Mouse (Mus musculus) c-Kit-positive CD71-negative TER-119-negative erythroid progenitor cells, embryonic 14.5 days (primary cell): ENCODE measurements around the gene Itga3.

ENCODE experiments used
- DNase-seq: peaks from one replicate; pipeline ENCODE4 v3.0.0-alpha.2; 2013; ENCODE audit warnings: low read depth

The Itga3 gene

DNA sequence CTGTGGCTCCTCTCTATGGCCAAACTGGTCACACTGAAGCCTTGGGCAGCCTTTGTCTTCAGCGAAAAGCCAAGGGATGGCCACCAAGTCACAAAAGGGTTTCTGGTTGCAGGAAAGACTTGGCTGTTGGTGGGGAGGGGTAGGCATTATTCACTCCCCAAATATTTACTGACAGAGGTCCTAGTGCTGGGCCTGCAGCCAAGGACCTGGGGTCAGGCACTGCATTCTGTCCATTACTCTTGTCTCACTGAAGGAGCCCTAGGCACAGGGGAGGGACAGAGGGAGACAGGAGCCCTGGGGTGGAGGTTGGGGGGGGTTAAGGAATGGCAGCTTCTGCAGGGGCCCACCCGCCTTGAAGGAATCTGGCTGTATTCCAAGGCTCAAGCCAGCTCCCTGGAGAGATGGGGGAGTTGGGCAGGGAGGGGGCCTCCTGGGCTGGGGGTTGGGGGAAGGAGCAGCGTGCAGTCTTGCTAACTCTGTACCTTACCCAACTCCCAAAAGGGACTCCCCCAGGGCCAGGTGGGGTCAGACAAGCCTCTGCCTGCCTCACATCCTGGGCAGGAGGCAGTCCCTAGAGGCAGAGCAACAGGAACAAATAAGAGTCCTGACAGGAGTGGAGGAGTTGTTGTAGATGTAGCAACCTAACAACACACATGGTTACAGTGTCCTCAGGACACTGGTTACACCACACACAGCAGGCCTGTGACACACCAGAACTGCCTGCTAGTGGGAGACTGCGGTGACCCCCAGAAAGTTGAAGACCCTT lies 20.2 kb upstream of the Itga3 start:
- no peak for DNase-seq

DNA sequence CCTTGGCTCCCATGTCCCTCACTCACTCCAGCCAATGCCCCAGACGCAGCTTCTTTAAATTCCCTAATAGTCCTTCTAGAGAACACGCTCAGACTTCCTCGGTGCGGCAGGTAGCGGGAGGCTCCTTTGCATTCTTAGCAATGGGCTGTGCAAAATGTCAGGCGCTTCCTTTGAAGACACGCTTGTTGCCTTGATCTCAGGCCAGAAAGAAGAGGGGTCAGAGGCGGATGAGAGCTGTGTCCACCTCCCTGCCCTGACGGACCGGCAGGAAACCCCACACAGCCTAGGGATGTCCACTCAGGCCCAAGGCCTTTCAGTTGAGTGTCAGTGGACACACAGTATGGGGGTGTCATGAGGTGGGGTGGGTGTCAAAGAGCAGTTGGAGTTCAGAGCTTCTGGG lies 19.0 kb upstream of the Itga3 start:
- no peak for DNase-seq

DNA sequence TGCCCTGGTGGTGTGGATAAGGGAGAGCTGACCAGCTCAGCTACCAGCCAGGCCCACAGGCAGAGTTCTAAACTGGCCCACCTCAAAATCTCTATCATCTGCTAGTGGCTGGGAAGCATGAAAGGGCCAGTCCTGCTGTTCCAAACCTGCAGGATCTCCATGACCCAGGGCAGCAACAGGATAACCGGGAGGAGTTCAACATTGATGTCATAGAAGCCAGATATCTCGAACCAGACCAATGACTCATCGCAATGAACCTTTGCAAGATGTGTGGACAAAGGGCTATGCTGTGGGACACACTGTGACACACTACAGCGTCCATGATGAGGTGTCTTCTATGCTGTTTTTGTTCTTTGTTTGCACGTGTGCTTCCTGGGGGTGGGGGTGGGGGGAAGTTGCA lies 16.5 kb upstream of the Itga3 start:
- no peak for DNase-seq

DNA sequence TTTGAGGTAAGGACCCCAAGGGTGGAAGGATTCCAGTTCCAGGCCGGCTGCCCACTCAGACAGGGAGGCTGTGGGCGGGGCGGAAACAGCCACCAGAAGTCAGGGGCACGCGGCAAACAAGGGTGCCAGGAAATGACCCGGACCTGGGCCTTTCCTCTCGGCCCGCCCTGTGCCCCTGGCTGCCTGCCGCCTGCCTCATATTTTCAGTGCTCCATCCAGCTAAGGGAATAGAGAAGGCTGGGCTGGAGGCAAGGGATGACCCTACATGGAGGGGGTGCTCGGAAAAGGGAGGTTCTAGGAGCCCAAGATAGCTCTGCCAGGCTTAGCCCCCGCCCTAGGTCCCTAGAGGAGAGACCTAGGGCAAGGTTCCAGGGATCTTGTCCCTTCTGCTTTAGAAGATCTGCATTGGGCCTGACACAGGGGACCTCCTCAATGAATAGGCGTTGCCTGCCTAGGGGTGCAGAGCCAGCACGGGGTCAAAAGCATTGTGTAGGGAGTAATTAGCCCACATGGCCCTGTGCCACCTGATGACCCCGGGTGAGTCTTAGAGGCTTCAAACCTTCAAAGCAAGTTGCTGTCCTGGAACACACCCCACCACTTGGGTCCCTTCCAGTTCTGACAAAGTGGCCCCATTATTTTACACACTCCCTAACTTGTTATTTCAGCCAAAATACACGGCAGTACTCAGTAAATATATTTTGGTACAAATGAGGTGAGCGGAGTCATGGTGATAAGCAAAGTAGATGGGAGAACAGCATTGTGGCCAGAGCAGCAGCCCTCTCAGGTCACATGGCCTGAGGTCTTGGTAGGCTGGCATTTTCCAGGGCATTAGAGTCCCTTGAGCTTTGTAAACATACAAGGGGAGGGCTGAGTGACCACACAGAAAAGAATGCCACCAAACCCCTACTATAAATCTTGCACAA lies 12.5 kb upstream of the Itga3 start:
- DNase-seq: no peak

DNA sequence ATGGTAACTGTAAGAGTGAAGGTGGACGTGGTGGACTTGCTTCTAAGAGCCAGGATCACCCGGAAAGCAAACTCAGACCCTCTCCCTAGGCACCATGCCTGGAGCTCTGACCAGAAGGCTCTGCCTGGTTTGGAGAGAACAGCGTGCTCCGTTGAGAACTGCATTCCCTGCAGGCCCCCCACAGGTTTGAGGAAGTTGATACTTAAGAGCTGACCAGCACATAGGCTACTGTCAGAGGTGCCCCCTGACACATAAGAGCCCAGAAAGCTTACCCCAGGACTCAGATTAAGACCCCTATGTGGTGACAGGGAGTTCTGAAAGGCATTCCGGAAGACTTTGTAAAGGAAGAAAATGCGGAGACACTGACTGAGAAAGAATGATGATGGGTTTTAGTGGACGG lies 11.7 kb upstream of the Itga3 start:
- no peak for DNase-seq

DNA sequence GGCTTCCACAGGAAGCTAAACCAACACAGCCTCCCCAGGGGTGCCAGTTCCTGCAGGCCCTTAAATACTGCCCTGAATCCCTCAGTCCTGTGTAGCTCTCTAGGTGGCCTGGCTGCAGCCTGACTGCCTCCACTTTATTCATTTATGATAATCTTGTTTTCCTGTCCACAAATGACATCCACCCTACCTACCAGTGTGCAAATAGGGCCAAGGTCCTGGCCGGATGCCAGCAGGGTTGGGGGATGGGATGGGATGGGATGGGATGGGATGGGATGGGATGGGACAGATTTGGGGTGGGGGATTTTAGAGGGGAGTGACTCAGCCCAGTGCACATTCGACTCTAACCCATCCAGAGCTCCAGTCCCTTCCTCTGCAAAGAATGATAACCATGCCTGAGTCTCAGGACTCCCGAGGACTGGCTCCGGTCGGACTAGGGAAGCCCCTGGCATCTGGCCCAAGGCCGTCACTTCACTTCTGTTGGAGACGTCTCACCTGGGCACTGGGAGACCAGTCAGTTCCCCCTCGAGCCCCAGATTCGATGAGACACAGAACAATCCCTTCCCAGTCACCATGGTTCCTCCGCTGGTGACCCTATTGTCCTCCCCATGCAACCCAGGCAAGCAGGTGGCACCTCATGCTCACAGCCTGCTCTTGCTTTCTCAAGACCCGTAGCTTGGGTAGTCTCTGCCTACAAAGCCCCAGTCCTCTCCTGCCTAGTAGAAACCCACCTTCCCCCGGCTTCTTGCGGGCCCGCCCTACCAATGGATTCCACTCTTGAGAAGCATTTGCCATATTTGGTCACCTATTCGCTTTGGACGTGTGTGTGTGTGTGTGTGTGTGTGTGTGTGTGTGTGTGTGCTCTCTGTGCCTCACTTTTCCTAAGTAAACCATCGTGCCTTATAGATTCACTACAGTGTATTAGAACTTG lies 11.0 kb upstream of the Itga3 start:
- no peak for DNase-seq

DNA sequence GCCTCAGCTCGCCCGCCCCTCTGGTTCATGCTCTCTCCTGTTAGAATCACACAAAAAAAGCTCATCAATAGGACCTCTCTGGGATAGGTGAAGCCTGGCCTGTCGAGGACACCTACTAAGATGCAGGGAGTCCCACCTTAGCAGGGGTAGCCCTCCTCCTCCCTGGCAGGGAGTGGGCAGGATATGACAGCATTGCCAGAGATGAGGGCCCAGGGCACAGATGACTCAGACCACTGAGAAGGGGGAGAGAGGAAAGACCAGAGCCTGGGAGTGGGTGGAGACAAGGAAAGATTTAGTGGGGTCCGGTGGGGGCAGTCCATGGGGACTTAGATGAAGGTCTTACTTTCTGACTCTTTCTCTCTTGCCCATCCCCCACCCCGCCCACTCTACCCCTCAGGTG lies 9.6 kb upstream of the Itga3 start:
- DNase-seq: no peak

DNA sequence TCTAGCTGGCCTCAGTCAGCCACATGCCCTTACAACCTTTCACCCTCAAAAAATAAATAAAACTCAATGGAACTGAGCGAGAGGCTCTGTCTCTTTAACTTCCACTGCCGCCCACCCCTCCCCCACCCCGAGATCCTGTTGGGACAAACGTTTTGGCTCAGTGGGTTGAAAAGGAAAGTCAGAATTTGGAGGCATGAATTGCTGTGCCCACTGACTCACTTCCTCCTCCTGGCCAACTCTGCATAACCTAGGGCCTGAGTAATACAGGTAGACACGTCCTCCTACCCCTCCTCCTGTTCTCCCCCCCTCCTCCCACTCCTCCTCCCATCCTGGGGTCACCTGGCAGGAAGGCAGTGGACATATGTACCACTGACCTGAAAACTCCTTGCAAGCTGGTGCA lies 9.1 kb upstream of the Itga3 start:
- no peak for DNase-seq

DNA sequence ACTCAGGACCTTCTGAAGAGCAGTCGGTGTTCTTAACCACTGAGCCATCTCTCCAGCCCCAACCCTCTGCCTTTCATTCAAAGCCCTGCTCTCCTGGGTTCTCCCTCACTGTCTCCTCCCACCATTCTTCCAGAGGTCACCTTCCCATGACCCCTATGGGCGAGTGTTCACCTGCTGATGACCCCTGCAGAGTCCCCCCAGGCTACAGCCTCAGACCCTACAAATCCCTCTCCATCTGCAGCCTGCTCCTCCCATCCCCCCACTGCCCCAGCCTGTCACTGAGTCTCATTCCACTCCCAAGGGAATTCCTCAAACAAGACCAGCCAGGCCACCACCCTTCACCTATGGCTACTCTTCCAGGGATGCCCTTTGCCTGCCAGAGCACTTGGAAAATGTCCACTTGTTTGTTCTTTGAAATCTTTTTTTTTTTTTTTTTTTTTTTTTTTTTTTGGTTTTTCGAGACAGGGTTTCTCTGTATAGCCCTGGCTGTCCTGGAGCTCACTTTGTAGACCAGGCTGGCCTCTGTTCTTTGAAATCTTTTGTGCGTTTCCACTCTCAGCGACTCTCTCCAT lies 8.3 kb upstream of the Itga3 start:
- DNase-seq: no peak

DNA sequence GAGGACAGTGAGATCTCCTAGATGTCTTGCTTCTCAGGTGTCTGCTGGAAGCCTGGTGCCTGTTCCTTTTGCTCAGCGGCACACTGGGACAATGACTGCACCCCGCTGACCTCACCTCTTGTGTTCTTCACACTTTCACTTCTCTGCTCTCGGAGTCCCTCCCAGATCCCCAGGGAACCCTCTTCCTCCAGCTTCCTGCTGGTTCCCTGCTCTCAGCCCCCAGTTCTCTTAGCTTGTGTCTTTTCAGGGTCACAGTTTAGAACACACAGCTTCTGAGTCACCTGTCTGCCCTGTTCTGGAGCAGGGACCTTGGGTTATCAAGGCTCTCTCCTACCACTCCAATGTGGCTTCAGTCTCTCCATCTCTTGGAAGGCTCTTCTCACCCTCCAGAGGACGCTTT lies 7.6 kb upstream of the Itga3 start:
- no peak for DNase-seq

DNA sequence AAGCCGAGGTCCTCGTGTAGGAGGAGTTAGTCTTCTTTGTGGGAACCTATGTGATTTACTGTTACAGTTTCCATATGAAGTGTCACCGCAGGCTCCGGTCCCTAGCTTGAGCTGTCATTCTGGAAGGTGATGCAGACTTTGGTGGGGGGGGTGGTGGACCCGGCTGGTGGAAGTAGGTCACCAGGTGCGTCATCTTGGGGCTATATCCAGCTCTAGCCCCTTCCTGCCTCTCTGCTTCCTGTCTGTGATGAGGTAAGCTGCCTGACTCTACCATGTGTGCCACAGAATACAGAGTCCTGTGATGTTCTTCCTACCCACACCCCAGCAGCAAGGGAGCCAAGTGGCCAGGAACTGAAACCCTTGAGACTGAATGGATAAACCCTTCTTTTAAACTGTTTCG lies 6.3 kb upstream of the Itga3 start:
- DNase-seq: no peak

DNA sequence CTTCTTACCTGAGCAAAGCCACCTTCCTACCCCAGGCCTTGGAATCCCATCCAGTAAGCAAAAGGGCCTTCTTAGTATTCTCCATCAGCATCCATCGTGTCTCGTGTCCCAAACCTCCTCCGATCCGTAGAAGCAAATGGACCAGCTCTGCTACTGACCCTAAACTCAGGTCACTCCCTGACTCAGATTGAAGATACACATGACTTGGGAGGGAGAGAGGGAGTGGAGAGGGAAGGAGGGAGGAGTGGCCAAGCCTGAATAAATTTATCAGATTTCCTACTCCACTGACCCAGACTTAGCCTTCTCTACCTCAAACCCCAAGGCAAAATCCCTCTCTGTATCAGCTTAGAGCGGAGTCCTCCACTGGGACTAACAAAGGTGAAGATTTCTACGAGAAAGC lies 4.2 kb upstream of the Itga3 start:
- DNase-seq: no peak

DNA sequence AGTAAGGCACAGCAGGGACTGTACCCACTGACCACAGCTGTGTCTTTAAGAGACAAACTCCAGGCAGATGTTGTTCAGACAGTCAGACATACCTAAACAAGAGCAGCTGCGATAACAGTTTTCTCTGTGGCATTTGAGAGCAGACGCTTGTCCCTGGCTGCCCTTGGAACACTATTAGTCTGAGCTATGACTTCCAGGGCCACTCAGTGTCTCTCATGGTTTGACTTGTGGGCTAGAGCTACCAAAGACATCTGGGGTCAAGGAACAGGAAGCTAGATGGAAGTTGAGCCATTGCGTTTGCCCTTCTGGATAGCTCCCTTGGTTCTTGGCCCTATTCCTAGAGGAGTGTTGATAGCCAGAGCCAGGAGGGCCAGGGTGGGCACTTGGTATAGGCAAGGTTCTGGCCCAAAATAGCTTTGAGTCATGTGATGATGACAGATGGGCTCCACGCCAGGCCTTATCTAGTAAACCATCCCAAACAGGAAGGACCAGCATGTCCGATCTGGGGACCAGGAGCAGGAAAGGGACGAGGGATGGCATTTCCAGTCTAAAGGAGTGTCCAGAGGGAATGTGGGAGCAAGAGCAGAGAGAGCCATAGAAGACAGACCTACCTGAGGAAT lies 2.8 kb upstream of the Itga3 start:
- no peak for DNase-seq

DNA sequence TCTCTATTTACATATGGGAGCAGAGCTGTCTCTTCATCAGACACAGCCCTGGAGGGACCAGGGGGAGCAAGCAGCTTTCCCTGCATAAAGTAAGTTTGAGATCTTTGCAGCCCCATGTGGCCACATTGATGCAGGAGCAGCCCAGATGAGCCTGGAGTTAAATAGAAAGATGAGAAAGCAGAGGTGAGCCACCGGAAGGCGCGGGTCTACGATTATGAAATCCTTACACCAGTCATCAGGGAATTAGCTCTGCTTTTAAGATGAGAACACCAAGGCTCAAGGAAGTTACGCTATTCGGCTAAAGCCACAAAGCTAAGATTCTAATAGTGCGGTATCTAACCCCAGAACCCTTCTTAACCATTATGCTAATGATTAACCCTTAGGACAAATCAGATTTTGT lies 1.4 kb upstream of the Itga3 start:
- DNase-seq: no peak

DNA sequence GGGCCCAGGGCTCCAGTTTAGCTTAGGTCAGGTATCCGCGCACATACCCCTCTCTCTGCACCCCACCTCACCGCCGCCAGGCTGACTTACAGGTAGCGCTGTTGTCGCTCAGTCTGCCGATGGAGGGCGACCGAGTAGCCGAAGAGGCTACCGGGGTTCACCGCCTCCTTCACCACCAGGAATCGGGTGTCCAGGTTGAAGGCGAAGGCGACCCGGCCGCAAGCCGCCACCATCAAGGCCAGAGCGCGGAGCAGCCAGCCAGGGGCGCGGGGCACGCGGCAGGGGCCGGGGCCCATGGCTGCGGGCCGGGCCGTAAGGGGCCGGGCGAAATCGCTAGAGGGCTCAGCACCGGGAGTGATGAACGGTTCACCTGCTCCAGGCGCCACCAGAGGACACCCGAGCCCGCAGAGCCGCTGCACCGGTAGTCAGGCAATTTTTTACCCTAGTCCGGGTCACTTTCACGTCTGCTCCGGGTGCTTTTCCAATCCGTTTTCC lies 513 bp downstream of the Itga3 start:
- no peak for DNase-seq

DNA sequence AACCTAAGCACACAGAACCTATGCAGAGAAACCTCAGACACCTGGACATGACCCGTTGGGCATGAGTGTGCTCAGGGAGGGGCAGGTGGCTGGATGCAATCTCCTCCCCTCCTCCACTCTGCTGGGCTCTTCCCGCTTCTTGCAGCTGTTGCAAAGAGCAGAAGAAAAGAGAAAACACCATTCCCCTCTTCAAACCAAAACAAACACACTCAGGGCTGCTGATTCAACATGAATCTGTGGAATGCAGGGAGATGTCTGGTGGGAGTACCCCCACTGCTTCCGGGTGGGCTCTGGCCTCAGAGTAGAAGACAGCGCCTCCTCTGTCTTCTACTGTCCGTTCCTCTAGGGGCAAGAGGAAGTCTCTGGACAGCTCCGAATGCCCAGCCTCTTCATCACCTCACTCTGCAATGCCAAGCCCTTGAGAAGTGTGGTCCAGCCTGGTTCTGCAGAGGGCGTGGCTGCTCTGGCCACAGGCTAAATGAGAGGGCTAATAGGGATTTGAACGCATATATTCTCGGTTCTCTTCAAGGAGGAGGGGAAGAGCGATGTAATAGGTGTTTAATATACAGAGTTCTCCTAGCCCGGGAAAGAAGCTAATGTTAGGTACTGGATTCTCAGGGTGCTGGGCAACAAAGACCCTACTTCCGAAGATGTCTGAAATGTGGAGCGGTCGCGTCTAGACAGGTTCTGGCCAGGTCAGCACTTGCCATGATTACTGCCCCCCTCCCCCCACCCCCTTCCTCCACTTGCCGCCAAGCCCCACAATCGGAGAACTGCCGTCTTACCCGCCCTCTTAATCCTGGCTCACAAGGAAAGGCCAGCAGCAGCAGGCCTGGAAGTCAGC lies 1.2 kb downstream of the Itga3 start:
- DNase-seq: no peak

DNA sequence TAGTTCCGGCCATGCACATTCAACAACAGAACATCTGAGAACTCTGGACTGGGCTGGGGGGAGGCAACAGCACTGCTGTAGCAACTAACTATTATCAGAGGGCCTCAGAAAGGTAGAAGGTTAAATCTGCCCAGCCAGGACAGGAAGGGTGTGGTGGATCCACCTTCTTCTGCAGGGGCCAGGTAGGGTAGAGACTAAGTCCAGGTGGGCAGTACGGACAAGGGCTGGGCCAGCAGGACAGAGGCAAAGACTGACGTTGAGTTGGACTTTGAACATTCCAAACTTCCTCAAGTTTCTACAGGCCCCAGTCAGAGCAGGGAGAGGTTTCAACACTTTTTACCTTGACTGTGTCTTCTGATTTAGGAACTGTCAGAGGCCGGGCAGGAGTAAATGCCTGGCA lies 1.9 kb downstream of the Itga3 start:
- DNase-seq: no peak

DNA sequence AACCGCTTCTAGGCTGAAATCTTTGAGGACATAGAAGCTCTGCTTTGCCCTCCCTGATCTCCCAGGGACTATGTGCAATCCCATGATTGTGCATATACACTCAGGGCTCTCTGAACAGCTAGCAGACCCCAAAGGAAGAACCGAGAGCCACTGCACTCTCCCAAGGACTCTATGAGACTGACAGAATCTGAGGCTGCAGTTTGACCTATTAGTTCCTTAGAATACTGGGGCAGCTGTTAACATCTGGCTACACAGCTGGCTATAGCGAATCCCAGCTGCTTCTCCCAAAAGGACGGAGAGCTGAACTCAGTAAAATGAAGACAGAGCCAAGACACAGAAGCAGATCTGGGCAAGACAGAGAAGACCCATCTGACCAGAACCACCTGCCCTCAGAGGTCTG lies 2.8 kb downstream of the Itga3 start:
- DNase-seq: no peak

DNA sequence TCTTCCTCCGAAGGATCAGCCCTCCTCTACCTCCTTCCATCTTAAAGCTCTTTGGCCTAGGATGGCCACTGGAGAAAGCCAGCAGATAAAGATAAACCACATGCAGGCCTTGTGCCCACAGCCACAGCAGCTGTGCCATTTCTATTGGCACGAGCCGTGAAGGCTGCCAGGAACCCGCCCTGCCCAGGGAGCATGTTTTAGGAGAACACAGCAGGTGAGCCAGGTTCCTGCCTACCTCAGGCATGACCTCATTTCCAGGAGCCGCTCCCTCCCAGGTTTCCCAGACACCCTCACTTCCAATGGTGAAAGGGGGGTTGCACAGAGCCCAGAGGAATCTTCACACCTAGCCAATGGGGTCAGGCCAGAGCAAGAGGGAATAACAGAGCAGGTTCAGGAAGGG lies 3.8 kb downstream of the Itga3 start:
- DNase-seq: no peak

DNA sequence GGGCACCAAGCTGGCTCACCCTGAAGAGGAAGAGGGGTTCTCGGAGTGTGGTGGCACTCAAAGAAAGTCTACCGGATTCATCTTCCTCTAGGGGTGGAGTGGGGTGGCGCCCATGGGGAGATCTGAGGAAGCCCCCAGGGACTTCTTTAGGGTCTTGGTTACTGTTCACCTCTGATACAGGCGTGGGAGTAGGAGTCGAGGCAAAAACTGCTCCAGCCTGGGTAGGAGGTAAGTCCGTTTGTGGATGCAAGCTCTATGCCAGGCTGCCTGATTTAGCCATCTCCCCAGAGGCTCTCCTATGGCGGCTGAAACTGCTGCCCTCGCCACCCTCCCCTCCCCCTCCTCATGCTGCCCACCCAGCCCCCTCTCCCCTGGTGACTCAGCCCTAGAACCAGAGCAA lies 4.5 kb downstream of the Itga3 start:
- DNase-seq: no peak

DNA sequence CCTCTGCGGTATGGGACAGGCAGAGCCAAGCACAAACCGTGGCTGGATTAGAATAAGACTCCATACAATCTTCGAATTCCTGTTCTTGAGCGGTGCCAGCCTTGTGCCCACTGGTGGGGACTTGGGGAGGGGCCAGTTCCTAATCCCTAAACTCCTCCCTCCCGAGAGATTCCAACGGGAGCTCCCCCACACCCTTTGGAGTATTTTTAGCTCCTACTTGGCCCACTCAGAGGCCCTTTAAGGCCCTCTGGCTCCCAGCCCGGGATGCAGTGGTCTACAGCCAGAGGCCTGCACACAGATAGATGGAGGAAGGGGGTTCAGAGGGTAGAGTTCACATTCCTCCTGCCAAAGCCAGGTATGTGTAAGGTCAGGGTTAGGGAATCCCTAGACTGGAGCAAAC lies 5.3 kb downstream of the Itga3 start:
- no peak for DNase-seq
